Mouse (Mus musculus): Measurements from ENCODE around the gene Izumo2.

GRCm38 (mm10) chr7:44664731-44665130, 43.8 kb upstream of the Izumo2 start:
- TF ChIP-seq POLR2A (IDR thresholded peaks at IDR 0.05; ENCODE audit: low read depth, low read length) (no peak), CTCF (conservative IDR thresholded peaks at IDR 0.05; ENCODE audit: insufficient read depth, insufficient read length, low read depth, low read length) (no peak)
